Mouse (Mus musculus) adrenal gland, adult (tissue): ENCODE measurements around the gene Zcchc7.

Source experiments
- DNase-seq, 2 experiments: peaks; one replicate each; pipeline ENCODE4 v3.0.0; 2022 to 2023; ENCODE audit warnings: low spot score in 1 of 2; ENCODE audit not compliant: inconsistent age in 2 of 2

Zcchc7 gene

DNA sequence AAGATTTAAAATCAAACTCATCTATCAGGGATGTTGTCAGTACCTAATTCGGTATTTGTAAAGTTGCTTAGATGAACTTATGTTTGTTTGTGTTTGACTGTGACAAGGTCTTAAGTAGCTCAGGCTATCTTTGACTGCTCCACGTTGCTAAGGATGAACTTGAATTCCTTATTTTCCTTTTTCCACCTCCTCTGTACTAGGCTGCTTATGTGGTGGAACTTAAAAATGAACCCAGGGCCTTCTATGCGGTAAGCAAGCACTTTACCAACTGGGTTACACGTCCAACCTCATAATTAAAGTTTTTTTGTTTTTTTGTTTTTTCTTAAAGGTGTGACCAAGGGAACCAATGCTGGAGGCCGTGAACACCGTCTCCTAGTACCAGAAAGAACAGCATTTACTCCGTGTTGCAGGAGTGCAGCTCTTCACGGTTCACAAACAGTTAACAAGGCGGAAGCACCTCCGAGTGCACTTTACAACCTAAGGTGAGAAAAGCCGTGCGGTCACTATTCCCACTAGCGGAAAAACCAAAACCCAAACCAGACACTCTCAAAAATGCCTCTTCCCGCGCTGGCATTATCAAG lies at the start of gene Zcchc7:
TSS of gene Zcchc7 (plus strand) at position 325 of the 581 bp plus-strand sequence.
- no peak for DNase-seq

DNA sequence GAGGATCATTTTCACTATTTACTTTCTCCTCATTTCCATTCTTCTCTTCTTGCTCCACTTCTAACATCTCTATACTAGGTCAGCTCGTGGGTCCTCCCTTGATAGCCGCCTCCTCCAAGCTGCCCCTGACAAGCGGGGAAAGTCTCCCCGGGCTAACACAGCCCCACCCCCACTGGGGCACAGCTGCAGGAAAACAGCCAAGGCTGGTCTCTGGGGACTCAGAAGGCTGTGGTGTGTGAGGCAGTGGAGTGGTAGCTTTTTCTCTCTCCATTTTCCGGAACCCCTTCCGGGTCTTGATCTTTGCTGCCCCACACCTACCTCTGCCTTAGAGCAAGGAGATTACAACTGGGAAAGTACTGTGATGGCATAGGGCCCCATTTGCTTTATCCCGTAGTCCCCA lies 49.7 kb upstream of the Zcchc7 start:
- no peak for DNase-seq

DNA sequence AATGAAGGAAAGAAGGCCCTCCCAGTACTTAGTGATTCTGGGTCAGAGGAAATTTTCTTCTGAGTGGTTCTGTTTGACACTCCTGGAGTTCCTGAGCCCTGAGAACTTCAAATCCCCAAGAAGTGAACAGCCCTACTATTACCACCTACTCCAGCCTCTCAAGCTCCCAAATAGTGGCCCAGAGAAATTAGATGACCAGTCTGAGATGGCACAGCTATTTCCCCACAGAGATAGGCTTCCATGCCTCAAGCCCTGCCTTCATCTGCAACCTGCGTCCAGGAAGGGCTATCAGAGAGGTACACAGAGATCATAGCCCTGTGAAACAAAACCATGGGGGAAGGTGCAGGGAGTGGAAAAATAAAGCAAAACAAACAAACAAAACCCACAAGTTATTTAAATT lies 48.8 kb upstream of the Zcchc7 start:
- no peak for DNase-seq

DNA sequence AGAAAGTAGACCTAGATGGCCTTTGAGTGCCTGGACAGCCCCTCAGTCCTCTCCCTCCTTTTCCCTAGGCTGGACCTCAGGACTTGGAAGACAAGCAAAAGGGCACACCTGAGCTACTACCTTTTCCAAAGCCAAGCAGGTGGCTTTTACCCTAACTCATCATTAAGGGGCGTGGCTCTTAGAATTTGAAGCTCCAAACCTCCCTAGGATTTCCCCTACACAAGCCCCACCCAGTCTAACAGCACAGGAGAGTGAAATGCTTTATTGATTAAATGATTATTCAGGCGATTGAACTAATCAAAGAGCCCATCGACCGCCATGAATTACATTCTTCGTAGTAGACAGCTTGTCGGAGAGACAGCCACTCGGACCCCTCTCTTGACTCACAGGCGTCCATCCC lies 47.4 kb upstream of the Zcchc7 start:
- no peak for DNase-seq

DNA sequence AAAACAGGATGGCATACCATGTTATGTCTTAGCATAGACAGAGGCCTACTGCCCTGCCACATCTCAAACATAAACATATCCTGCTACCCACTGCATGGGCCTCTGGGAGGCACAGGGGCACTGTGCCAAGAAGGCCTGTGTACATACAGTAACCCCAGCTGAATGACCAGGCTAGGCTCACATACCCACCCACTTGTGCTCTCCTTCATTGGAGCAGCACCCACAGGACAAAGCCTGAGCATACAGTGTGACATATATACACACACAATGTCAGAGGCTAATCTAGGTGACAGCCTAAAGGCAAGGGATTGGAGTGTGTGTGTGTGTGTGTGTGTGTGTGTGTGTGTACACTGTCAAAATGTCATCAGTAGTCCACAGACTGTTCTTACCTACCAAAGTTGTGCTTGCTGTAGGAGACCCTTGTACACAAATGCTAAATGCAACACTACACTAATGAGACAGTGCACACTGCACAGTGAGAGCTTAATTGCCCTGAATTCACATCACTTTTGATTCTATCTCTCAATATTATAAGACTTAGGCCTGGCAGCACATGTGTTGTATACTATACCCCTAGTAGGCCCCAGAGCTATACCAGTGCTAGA lies 46.5 kb upstream of the Zcchc7 start:
- no peak for DNase-seq

DNA sequence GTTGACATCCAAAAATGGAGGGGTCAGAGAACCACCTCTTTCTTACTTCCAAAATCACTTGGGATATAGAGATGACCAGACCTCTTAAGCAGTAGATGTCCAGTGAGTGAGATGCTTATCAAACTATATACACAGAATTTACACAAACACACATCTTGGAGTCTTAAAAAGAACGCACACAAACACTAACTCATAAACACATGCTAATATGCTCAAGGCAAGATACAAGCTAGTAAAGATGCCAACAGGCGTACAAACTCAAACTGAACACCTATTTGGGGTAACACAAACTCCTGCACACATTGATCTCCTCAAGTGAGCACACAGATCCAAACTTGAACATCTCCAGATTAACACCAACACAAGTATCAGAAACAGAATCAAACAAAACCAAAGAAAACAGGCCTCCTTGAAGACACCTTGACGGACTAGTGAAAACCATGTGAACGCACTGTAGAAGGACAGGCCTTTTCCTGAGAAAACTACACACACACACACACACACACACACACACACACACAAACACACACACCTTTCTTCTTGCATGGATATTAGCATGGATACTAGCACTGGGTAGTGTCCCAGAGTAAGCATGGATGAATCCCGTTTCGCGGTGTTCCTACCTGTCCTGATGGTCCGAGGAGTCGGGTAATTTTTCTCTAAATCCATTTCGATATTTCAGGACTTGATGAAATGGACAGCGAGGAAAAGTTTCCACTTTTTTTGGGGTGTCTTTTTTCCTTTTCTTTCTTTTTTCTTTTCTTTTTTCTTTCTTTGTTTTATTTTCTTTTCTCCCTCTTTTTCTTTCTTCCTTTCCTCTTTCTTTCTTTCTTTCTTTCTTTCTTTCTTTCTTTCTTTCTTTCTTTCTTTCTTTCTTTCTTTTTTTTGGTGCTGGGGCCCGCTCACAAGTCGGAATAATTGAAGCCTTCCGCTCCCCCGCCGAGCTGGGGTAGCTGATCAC lies 45.7 kb upstream of the Zcchc7 start, which contains the start of gene Pax5:
TSS of gene Pax5 (minus strand) at position 748 of the 961 bp plus-strand sequence.
- DNase-seq = no peak

DNA sequence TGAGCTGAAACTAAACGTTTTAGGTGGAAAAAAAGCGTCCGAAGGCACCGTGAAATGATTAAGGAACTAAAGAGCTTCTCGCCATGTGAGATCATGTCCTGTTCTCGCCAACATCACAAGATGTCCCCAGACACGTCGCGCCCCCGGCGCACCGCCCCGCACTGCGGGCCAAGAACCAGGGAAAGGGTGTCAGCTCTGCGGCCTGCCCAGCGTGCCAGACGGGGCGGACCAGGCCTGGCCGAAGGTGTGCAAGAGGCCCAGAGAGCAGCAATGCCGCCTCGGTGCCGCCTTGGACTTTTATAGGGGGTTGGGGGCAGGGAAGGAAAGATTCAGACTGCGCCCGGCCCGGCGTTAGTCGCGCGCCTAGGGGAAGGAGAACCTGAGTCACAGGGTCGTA lies 45.0 kb upstream of the Zcchc7 start:
- peak in 1 of 2 experiments; percentile 26 for DNase-seq

DNA sequence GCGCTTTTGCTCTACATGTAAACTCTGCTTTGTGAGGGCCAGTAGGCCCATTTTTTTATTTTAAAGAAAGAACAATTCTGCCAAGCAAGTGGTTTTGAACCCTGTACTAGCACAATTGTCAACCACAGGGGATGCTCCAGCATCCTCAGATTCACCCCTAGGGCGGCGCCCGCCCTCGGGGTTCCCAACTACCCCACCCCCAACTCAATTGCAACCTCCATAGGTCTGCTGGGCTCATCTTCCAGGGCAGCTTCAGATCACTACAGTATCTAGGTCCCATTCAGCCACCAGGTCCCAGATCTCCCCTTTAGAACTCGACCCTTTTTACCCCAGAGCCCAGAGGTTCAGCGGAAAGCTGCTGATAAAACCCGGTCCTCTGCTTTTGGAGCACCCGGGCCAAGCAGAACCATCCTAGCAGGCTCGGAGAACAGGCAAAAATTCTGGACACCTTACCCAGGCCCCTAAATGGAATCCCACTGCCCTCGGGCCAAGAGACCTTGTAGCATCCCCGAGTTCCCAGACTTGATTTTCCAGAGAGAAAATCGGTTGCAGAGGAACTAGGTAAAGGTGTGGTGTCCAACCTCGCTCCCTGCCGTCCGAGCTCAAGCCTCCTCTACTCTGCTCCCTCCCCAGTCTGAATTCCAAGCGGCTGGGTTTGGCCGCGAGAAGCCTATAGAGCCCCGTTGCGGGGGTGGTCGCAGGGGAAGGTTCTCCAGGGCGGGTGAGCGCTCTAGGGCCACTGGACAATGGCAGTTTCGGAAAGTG lies 44.4 kb upstream of the Zcchc7 start:
- peak in 1 of 2 experiments; percentile 23 for DNase-seq

DNA sequence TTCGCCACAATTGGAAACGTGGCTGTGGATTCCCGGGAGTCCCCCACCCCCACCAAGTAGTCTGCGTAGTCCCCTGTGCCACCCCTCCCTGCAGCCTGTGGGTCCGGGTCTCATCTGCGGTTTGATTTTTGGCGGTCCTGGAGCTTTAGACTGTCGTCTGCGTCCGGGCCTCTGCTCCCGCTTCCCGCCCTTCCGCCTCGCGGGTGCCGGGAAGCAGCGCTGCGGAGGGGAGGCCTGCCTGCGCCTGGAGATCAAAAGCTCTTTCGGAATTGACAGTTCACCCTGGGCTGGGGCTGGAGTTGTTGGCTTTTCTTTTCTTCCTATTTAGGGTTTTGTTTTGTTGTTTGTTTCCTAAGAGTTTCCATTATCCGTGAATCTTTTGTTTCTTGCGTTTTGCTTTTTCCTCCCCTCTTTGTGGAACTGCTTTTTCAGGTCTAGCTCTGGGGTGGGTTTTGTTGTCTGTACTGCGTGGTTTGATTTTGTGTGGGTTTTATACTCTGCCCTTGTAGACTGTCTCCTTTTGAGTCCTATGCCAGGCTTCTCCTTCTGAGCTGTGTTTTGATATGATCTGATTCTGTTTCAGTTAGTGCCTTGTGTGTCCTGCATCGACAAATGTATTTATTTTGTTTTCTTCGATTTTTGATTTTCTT lies 43.5 kb upstream of the Zcchc7 start:
- DNase-seq = peak in 1 of 2 experiments; percentile 48

DNA sequence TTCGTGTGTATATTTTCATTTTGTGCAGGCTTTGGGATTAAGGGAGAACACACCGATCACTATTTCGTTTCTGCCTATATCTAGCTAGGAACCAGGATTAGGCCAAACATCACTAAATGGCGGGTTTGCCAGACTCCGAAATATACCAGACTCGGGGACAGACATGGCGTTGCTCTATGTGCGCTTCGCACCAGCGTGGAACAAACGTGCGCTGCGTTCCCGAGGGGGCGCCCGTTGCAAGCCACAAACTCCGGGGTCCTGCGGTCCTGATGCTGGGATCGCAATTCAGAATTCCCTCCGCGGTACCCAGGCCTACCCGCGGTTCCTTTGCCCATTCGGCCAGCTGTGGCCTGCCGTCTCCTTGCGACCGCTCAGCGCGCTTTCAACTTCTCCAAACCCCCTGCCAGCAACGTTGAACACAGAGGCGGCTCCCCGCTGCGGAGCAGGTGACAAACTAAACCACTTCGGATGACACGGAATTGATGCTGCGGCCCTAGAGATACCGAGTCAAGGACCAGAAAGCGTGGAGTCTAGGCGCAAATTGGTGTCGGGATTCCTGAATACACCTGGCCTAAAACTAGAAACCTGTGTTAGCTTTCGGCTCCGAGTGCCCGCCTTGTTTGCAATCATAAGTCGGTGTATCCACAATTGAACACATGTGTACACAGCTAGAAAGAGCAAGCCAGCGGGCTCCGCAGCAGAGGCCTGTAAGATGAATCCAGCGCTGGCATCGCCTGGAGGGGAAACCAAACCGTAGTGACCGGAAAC lies 42.7 kb upstream of the Zcchc7 start:
- DNase-seq = peak in 1 of 2 experiments; percentile 46

DNA sequence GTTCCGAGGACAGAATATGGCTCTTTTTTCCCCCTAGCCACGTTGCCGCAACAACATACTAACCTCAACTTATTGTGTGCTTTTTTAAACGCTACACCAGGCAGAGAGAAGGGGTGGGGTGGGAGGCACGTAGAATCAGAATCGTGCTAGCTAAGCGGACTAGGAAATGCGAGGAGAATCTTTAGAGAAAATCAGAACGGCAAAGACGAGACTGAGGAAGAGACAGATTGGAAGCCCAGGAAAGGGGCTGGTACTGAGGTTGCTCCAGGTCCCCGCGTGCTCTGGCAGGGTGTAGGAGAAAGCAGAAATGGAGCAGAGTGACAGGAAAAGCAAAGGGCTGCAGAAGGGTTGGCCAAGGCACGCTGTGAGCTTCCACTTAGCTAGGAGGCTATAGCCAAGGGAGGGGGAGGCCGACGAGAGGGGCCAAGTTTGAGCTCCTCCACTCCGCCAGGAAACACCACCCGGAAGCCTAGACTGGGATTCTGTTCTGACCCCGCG lies 42.1 kb upstream of the Zcchc7 start:
- DNase-seq = peak in 1 of 2 experiments; percentile 22

DNA sequence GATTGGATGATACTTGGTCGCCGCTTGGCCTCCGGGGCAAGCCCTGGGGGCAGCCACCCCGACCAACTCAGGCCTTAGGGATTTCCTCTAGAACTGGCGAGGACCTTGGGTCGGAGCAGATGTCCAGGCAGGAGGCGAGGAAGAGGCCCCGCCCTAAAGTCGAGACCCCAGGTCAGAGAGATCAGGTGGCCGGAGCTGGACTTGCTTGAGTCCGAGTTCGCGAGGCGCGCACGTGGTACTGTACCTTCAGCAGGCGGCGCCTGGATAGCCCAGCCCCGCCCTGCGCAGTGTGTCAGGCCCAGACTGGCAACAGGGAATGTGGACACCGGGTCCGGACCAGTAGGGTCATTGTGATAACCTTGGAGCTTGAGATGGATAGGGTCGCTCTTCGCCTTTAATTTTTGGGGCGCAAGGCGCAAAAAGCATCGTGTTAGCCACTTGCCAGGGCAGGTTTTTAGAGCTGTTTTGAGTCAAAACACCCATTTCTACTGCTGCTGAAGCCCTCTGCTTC lies 41.5 kb upstream of the Zcchc7 start:
- DNase-seq = peak in 1 of 2 experiments; percentile 23

DNA sequence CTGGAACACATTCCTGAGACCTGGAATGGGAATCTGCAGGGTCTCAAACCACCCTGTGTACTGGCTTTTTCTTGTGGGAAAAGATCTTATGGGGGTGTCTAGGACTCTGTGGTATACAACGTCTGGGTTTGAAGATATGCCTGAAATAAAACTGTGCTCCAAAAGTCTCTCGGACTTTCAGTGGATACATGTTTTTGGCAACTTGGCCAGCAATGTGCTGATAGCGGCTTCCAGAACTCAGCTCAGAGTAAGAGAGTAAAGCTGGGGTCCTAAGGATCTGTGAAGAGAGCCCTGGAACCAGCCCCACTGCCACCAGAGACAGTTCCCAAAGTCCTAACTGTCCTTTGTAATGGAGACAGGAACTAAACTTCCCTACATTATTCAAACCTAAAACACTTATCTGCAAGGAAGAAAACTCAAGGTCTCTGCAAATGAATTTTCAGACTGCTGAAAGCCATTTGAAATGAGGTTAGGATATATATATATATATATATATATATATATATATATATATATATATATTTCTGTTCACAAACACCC lies 40.0 kb upstream of the Zcchc7 start:
- DNase-seq = no peak

DNA sequence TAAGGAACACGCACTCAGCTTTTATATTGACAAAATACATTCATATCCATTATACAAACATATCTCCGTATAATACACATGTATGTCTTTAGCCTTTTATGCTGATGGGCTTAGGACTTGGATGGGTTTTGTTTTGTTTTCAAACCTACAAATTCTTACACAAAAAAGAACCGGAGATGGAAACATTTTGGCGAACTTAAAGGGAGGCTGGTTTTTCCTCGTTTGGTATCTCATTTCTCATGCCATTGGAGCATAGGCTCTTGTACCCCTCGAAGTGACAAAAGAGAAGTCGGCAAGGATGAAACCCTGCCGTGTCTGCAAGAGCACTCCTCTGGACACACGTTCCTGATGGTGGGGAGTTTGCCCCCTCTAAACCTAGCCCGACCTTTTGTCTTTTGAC lies 39.3 kb upstream of the Zcchc7 start:
- no peak for DNase-seq

DNA sequence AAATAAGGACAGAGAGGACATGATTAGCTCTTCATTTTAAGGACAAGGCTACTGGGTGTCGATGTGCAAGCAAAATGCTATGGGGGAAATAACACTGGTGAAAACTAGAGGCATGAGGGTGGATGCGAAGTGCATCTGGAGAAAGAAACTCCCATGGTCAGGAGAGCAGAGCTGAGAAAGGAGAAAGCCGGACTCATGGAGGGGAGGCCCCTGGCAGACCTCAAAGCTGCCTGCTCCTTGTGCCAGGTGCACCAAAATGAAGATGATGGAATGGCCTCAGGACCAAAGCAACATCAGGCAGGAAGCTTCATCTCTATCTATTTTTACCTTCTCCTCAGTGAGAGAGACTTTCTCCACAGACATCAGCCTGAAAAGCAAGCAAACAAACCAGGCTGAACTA lies 38.0 kb upstream of the Zcchc7 start:
- no peak for DNase-seq

DNA sequence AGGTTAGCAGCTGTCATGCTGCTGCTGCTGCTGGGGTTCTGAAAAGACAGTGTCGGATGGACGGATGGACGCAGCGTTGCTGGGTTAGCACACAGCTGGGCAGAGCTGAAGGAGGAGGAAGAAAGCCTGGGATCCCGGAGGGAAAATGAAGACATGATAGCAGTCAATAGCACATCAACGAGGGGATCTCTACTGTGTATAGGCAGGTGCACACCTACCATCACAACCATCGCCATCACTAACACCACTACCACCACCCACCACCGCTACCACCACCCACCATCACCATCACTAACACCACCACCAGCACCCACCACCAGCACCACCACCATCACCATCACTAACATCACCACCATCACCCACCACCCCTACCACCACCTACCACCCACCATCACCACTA lies 35.6 kb upstream of the Zcchc7 start:
- no peak for DNase-seq

DNA sequence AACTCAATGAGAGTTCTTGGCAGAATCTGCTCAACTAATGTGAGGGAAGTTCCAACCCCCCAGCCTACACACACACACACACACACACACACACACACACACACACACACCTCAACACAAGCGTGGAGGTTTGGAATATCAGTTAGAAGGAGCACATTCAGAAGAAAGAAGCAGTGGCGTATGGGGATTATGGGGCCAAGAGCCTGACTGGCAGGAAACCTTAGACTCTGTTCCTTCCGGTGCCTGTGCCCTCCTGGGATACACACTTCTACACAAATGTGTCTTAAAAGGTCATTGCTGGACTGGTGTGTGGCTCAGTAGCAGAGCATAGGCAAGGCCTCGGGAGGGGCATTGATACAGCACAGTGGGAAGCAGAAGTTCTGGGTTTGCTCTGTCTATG lies 34.4 kb upstream of the Zcchc7 start:
- no peak for DNase-seq

DNA sequence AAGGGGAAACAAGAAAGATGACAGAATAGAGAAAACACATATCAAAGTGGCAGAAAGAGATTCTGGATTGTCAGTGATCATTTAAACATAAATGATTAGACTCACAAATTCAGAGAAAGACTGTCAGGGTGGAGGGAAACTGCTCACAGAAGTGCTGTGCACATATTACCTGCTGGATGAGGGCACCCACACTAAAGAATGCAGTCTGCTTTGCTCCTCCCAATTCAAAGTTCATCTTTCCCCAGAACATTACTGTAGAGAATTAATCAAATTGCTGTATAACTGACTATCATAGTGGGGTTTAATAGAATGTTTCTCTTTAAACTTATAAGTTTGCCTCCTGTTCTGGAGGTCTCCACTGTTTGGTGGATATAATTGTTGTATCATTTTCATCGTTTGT lies 15.2 kb upstream of the Zcchc7 start:
- DNase-seq = no peak
